Mouse (Mus musculus): ENCODE measurements around the gene Tex2. TPM values are rescaled to one million over a fixed set of nuclear protein-coding genes. Genes with fewer than 3 reads are reported as not detected.

Gene Tex2
- polyA plus RNA-seq, 1 experiment, result 5.8 TPM

- TF ChIP-seq POLR2A (IDR thresholded peaks at IDR 0.05; ENCODE audit: low read depth, low read length) (no peak), CTCF (IDR thresholded peaks at IDR 0.05; ENCODE audit: extremely low read depth, insufficient read depth, insufficient read length, insufficient replicate concordance) (no peak)
- 69% methylated on average over 6 of the region's 6 CpGs for WGBS
- no peak for DNase-seq (ENCODE audit: low read depth in 1 of 2, low spot score in 2 of 2)
- Histone ChIP-seq H3K4me1 (ENCODE audit: control insufficient read depth, insufficient read depth, insufficient read length) (peaks cover 4% of the 10 kb centered on the region; the same call in 1 of the 2 replicates), H3K27me3 (ENCODE audit: control insufficient read depth, insufficient read depth, low read length) (no peaks in the 10 kb centered on the region), H3K36me3 (ENCODE audit: control insufficient read depth, insufficient read depth, low read length) (no peaks in the 10 kb centered on the region), H3K4me3 (ENCODE audit: extremely low read depth, insufficient read depth, insufficient read length) (no peak overlapping the region), H3K27ac (ENCODE audit: insufficient read depth, low read length) (no peak overlapping the region)
Measured at GRCm38 (mm10) chr11:106607316-106607715, 5.9 kb downstream of the Tex2 start.

- H3K27me3 ChIP-seq (ENCODE audit: control insufficient read depth, insufficient read depth, low read length), result no peaks in the 10 kb centered on the region
- TF ChIP-seq POLR2A (IDR thresholded peaks at IDR 0.05; ENCODE audit: low read depth, low read length) (no peak), CTCF (IDR thresholded peaks at IDR 0.05; ENCODE audit: extremely low read depth, insufficient read depth, insufficient read length, insufficient replicate concordance) (no peak)
- H3K36me3 ChIP-seq (ENCODE audit: control insufficient read depth, insufficient read depth, low read length), result no peaks in the 10 kb centered on the region
- WGBS, result 89% methylated on average over 5 of the region's 5 CpGs
- no peaks in the 10 kb centered on the region for H3K4me1 ChIP-seq (ENCODE audit: control insufficient read depth, insufficient read depth, insufficient read length)
- no peak for DNase-seq (ENCODE audit: low read depth in 1 of 2, low spot score in 2 of 2)
- H3K27ac ChIP-seq (ENCODE audit: insufficient read depth, low read length), result no peak overlapping the region
- H3K4me3 ChIP-seq (ENCODE audit: extremely low read depth, insufficient read depth, insufficient read length), result no peak overlapping the region
Measured at GRCm38 (mm10) chr11:106606042-106606441, 7.2 kb downstream of the Tex2 start.

- Histone ChIP-seq H3K27me3 (ENCODE audit: control insufficient read depth, insufficient read depth, low read length) (no peaks in the 10 kb centered on the region), H3K36me3 (ENCODE audit: control insufficient read depth, insufficient read depth, low read length) (no peaks in the 10 kb centered on the region), H3K4me1 (ENCODE audit: control insufficient read depth, insufficient read depth, insufficient read length) (no peaks in the 10 kb centered on the region), H3K27ac (ENCODE audit: insufficient read depth, low read length) (no peak overlapping the region), H3K4me3 (ENCODE audit: extremely low read depth, insufficient read depth, insufficient read length) (no peak overlapping the region)
- WGBS, result 89% methylated on average over 11 of the region's 11 CpGs
- TF ChIP-seq POLR2A (IDR thresholded peaks at IDR 0.05; ENCODE audit: low read depth, low read length) (no peak), CTCF (IDR thresholded peaks at IDR 0.05; ENCODE audit: extremely low read depth, insufficient read depth, insufficient read length, insufficient replicate concordance) (no peak)
- no peak for DNase-seq (ENCODE audit: low read depth in 1 of 2, low spot score in 2 of 2)
Measured at GRCm38 (mm10) chr11:106603230-106603629, 10.0 kb downstream of the Tex2 start.

- no peaks in the 10 kb centered on the region for H3K4me1 ChIP-seq (ENCODE audit: control insufficient read depth, insufficient read depth, insufficient read length)
Measured at GRCm38 (mm10) chr11:106600124-106600523, 13.1 kb downstream of the Tex2 start.

GRCm38 (mm10) chr11:106599345-106599744 lies 13.9 kb downstream of the Tex2 start:
- no peak overlapping the region for H3K4me3 ChIP-seq (ENCODE audit: extremely low read depth, insufficient read depth, insufficient read length)
- H3K27me3 ChIP-seq (ENCODE audit: control insufficient read depth, insufficient read depth, low read length), result no peaks in the 10 kb centered on the region
- DNase-seq (ENCODE audit: low read depth in 1 of 2, low spot score in 2 of 2), result no peak
- WGBS, result 90% methylated on average over 7 of the region's 7 CpGs
- H3K27ac ChIP-seq (ENCODE audit: insufficient read depth, low read length), result no peak overlapping the region
- no peaks in the 10 kb centered on the region for H3K36me3 ChIP-seq (ENCODE audit: control insufficient read depth, insufficient read depth, low read length)
- H3K4me1 ChIP-seq (ENCODE audit: control insufficient read depth, insufficient read depth, insufficient read length), result no peaks in the 10 kb centered on the region
- TF ChIP-seq CTCF (IDR thresholded peaks at IDR 0.05; ENCODE audit: extremely low read depth, insufficient read depth, insufficient read length, insufficient replicate concordance) (no peak), POLR2A (IDR thresholded peaks at IDR 0.05; ENCODE audit: low read depth, low read length) (no peak)

More at GRCm38 (mm10) chr11:106600124-106600523, 13.1 kb downstream of the Tex2 start:
- Histone ChIP-seq H3K27me3 (ENCODE audit: control insufficient read depth, insufficient read depth, low read length) (no peaks in the 10 kb centered on the region), H3K36me3 (ENCODE audit: control insufficient read depth, insufficient read depth, low read length) (no peaks in the 10 kb centered on the region), H3K27ac (ENCODE audit: insufficient read depth, low read length) (no peak overlapping the region), H3K4me3 (ENCODE audit: extremely low read depth, insufficient read depth, insufficient read length) (no peak overlapping the region)
- DNase-seq (ENCODE audit: low read depth in 1 of 2, low spot score in 2 of 2), result no peak
- WGBS, result 94% methylated on average over 5 of the region's 5 CpGs
- TF ChIP-seq CTCF (IDR thresholded peaks at IDR 0.05; ENCODE audit: extremely low read depth, insufficient read depth, insufficient read length, insufficient replicate concordance), result no peak
- TF ChIP-seq POLR2A (IDR thresholded peaks at IDR 0.05; ENCODE audit: low read depth, low read length), result no peak

GRCm38 (mm10) chr11:106598339-106598738 lies 14.9 kb downstream of the Tex2 start:
- H3K27ac ChIP-seq (ENCODE audit: insufficient read depth, low read length), result no peak overlapping the region

GRCm38 (mm10) chr11:106597737-106598330 lies 15.4 kb downstream of the Tex2 start:
- no peaks in the 10 kb centered on the region for H3K4me1 ChIP-seq (ENCODE audit: control insufficient read depth, insufficient read depth, insufficient read length)
- no peak for DNase-seq (ENCODE audit: low read depth in 1 of 2, low spot score in 2 of 2)
- H3K27me3 ChIP-seq (ENCODE audit: control insufficient read depth, insufficient read depth, low read length), result no peaks in the 10 kb centered on the region
- H3K27ac ChIP-seq (ENCODE audit: insufficient read depth, low read length), result no peak overlapping the region
- no peak overlapping the region for H3K4me3 ChIP-seq (ENCODE audit: extremely low read depth, insufficient read depth, insufficient read length)
- TF ChIP-seq POLR2A (IDR thresholded peaks at IDR 0.05; ENCODE audit: low read depth, low read length) (no peak), CTCF (IDR thresholded peaks at IDR 0.05; ENCODE audit: extremely low read depth, insufficient read depth, insufficient read length, insufficient replicate concordance) (no peak)
- 70% methylated on average over 10 of the region's 10 CpGs for WGBS
- no peaks in the 10 kb centered on the region for H3K36me3 ChIP-seq (ENCODE audit: control insufficient read depth, insufficient read depth, low read length)

More at GRCm38 (mm10) chr11:106598339-106598738, 14.9 kb downstream of the Tex2 start:
- H3K4me3 ChIP-seq (ENCODE audit: extremely low read depth, insufficient read depth, insufficient read length), result no peak overlapping the region
- peak in 1 of 2 experiments; percentile 8 for DNase-seq (ENCODE audit: low read depth in 1 of 2, low spot score in 2 of 2)
- H3K36me3 ChIP-seq (ENCODE audit: control insufficient read depth, insufficient read depth, low read length), result no peaks in the 10 kb centered on the region
- no peak for TF ChIP-seq POLR2A (IDR thresholded peaks at IDR 0.05; ENCODE audit: low read depth, low read length)
- TF ChIP-seq CTCF (IDR thresholded peaks at IDR 0.05; ENCODE audit: extremely low read depth, insufficient read depth, insufficient read length, insufficient replicate concordance), result no peak
- 26% methylated on average over 6 of the region's 6 CpGs for WGBS
- H3K4me1 ChIP-seq (ENCODE audit: control insufficient read depth, insufficient read depth, insufficient read length), result no peaks in the 10 kb centered on the region
- no peaks in the 10 kb centered on the region for H3K27me3 ChIP-seq (ENCODE audit: control insufficient read depth, insufficient read depth, low read length)
